Mouse (Mus musculus) left cerebral cortex, adult 2 months (tissue): ENCODE results near the gene Gm11437. TPM values are rescaled to one million over a fixed set of nuclear protein-coding genes. Genes with fewer than 3 reads are reported as not detected.

Experiments used
- DNase-seq, 2 experiments: peaks; one replicate each; pipeline ENCODE4 v3.0.0; 2021 to 2022; ENCODE audit warnings: low spot score in 2 of 2, mixed read lengths in 1 of 2; ENCODE audit errors: extremely low spot score in 1 of 2
- H3K27ac ChIP-seq: fragments of 200-600 bp; 2 replicates; pipeline ENCODE4 v1.8.1; 2022
- H3K4me3 ChIP-seq: fragments of 200-600 bp; 2 replicates; pipeline ENCODE4 v1.8.1; 2022
- CTCF ChIP-seq: fragments of 200-600 bp; IDR thresholded peaks from 2 replicates; pipeline ENCODE4 v1.8.1; 2022; ENCODE audit warnings: antibody characterized with exemption, mild to moderate bottlenecking, moderate library complexity
- intact Hi-C: fragments of 180-260 bp; cut with DNase I; formaldehyde crosslinking; loops from one replicate; pipeline ENCODE4 v1.15.1; 2025
- total RNA-seq, 2 experiments: library from RNA; stranded (reverse); gene quantifications; 2 replicates each; pipeline ENCODE4 v1.2.3; 2021

The Gm11437 gene
- total RNA-seq, 2 experiments from 2014 or later: not detected

GRCm38 (mm10) chr11:84178571-84178970 lies 11.3 kb upstream of the Gm11437 start:
- no peak for TF ChIP-seq CTCF
- intact Hi-C loops: loop anchor here (5.0 kb wide), 1 partner anchor 64 kb away; no protein-coding TSS in a partner anchor
- DNase-seq: no peak
- no peak overlapping the region; the same call in 1 of the 2 replicates for H3K27ac ChIP-seq
- H3K4me3 ChIP-seq: peak overlapping the region; percentile 97

GRCm38 (mm10) chr11:84172539-84173435 lies 5.5 kb upstream of the Gm11437 start:
- no peak for DNase-seq
- H3K4me3 ChIP-seq: no peak overlapping the region
- intact Hi-C loops: no loop called here
- TF ChIP-seq CTCF: no peak
- H3K27ac ChIP-seq: no peak overlapping the region

- DNase-seq: peak; percentile 43 to 47
These were observed 1.5 kb upstream of the Gm11437 start for GRCm38 (mm10) chr11:84168701-84169288.

GRCm38 (mm10) chr11:84164561-84164960 lies 2.7 kb downstream of the Gm11437 start:
- no peak overlapping the region for H3K27ac ChIP-seq
- intact Hi-C loops: loop anchor here (10.0 kb wide), 1 partner anchor 380 kb away; no protein-coding TSS in a partner anchor

More at GRCm38 (mm10) chr11:84168701-84169288, 1.5 kb upstream of the Gm11437 start:
- Histone ChIP-seq H3K27ac (peak overlapping the region; percentile 25), H3K4me3 (no peak overlapping the region)
- TF ChIP-seq CTCF: peak; percentile 76
- intact Hi-C loops: loop anchor here (5.0 to 10.0 kb wide), 2 partner anchors 36 to 384 kb away; no protein-coding TSS in a partner anchor

GRCm38 (mm10) chr11:84164123-84164522 lies 3.2 kb downstream of the Gm11437 start:
- H3K27ac ChIP-seq: no peak overlapping the region
- H3K4me3 ChIP-seq: no peak overlapping the region
- no peak for DNase-seq
- TF ChIP-seq CTCF: no peak
- intact Hi-C loops: loop anchor here (10.0 kb wide), 1 partner anchor 379 kb away; no protein-coding TSS in a partner anchor

More at GRCm38 (mm10) chr11:84164561-84164960, 2.7 kb downstream of the Gm11437 start:
- no peak overlapping the region for H3K4me3 ChIP-seq
- no peak for DNase-seq
- TF ChIP-seq CTCF: no peak

GRCm38 (mm10) chr11:84156535-84157262 lies 10.6 kb downstream of the Gm11437 start:
- intact Hi-C loops: no loop called here
- Histone ChIP-seq H3K4me3 (no peak overlapping the region), H3K27ac (no peak overlapping the region)
- no peak for TF ChIP-seq CTCF
- no peak for DNase-seq

GRCm38 (mm10) chr11:84150884-84151283 lies 16.4 kb downstream of the Gm11437 start:
- intact Hi-C loops: no loop called here
- no peak overlapping the region for H3K4me3 ChIP-seq
- DNase-seq: no peak
- H3K27ac ChIP-seq: no peak overlapping the region
- TF ChIP-seq CTCF: peak; percentile 39

GRCm38 (mm10) chr11:84146081-84146480 lies 21.2 kb downstream of the Gm11437 start:
- DNase-seq: no peak
- Histone ChIP-seq H3K4me3 (no peak overlapping the region), H3K27ac (no peak overlapping the region)
- TF ChIP-seq CTCF: no peak
- intact Hi-C loops: no loop called here

GRCm38 (mm10) chr11:84145201-84145798 lies 22.0 kb downstream of the Gm11437 start:
- Histone ChIP-seq H3K27ac (no peak overlapping the region), H3K4me3 (no peak overlapping the region)
- intact Hi-C loops: no loop called here
- no peak for TF ChIP-seq CTCF
- DNase-seq: no peak

GRCm38 (mm10) chr11:84141752-84142151 lies 25.5 kb downstream of the Gm11437 start:
- Histone ChIP-seq H3K4me3 (no peak overlapping the region), H3K27ac (no peak overlapping the region)
- peak; percentile 27 to 55 for DNase-seq
- intact Hi-C loops: no loop called here
- TF ChIP-seq CTCF: peak; percentile 68

- DNase-seq: no peak
- TF ChIP-seq CTCF: no peak
- H3K27ac ChIP-seq: no peak overlapping the region
- intact Hi-C loops: no loop called here
- H3K4me3 ChIP-seq: no peak overlapping the region
These were observed 30.8 kb downstream of the Gm11437 start for GRCm38 (mm10) chr11:84136453-84136852.
